Mouse (Mus musculus) granulocyte monocyte progenitor cell, adult 5-6 weeks (primary cell): ENCODE measurements around the gene Cog2. TPM values are rescaled to one million over a fixed set of nuclear protein-coding genes. Genes with fewer than 3 reads are reported as not detected.

Source experiments
- ATAC-seq: replicated peaks from 2 replicates; pipeline ENCODE4 v1.8.0; 2016; ENCODE audit warnings: mild to moderate bottlenecking, moderate TSS enrichment, inconsistent platforms; ENCODE audit not compliant: poor library complexity, severe bottlenecking
- total RNA-seq, 2 experiments: library from RNA; stranded (forward) in 1 of 2; stranded (reverse) in 1 of 2; fragments of 200-712, 200-1000 nt in 1 of 2; fragments of >200 nt in 1 of 2; fragmentation: Nextera tagmentation in 1 of 2; gene quantifications; 2 replicates each; pipeline ENCODE4 v1.2.3; 2014 to 2017

Gene Cog2
- total RNA-seq, 2 experiments from 2014 or later, result 22.5 TPM

GRCm38 (mm10) chr8:124557476-124557875 is 36.9 kb downstream of the Cog2 start:
- ATAC-seq, result no peak

- no peak for ATAC-seq
Observed at GRCm38 (mm10) chr8:124567126-124567525, 46.6 kb downstream of the Cog2 start.

- no peak for ATAC-seq
Observed at GRCm38 (mm10) chr8:124567584-124567983, 47.0 kb downstream of the Cog2 start.

GRCm38 (mm10) chr8:124569100-124569499 is 48.5 kb downstream of the Cog2 start:
- no peak for ATAC-seq

GRCm38 (mm10) chr8:124569593-124569992 is 49.0 kb downstream of the Cog2 start, which contains the start of gene Agt:
TSS of gene Agt (minus strand) at chr8:124569706.
- ATAC-seq, result no peak

GRCm38 (mm10) chr8:124571732-124572429 is 51.3 kb downstream of the Cog2 start:
- ATAC-seq, result no peak

GRCm38 (mm10) chr8:124572430-124572775 is 51.8 kb downstream of the Cog2 start:
- ATAC-seq, result no peak

GRCm38 (mm10) chr8:124573552-124574340 is 53.2 kb downstream of the Cog2 start:
- ATAC-seq, result peak; percentile 88

- no peak for ATAC-seq
Observed at GRCm38 (mm10) chr8:124575811-124576210, 55.2 kb downstream of the Cog2 start, which contains the start of gene Capn9. TSS of gene Capn9 (plus strand) at chr8:124576111.

GRCm38 (mm10) chr8:124576751-124577150 is 56.2 kb downstream of the Cog2 start:
- no peak for ATAC-seq

GRCm38 (mm10) chr8:124585718-124586425 is 65.3 kb downstream of the Cog2 start:
- ATAC-seq, result no peak

GRCm38 (mm10) chr8:124586556-124586955 is 66.0 kb downstream of the Cog2 start:
- ATAC-seq, result no peak

GRCm38 (mm10) chr8:124589393-124589792 is 68.8 kb downstream of the Cog2 start:
- ATAC-seq, result no peak

Other genes starting within 250 kb of the Cog2 start
- gene Pgbd5, start 81.1 kb upstream of the Cog2 start, total RNA-seq (2014; fragmentation: Nextera tagmentation), result not detected in 2 replicates
- not detected in 2 replicates for gene Pgbd5, start 81.1 kb upstream of the Cog2 start, total RNA-seq (2017)
- gene Agt, start 48.9 kb downstream of the Cog2 start, total RNA-seq (2014; fragmentation: Nextera tagmentation), result not detected in 2 replicates
- not detected in 2 replicates for gene Agt, start 48.9 kb downstream of the Cog2 start, total RNA-seq (2017)
- not detected in 2 replicates for gene Capn9, start 55.3 kb downstream of the Cog2 start, total RNA-seq (2014; fragmentation: Nextera tagmentation)
- not detected in 2 replicates for gene Capn9, start 55.3 kb downstream of the Cog2 start, total RNA-seq (2017)
- 9.6 and 10.7 TPM in 2 replicates for gene 2310022B05Rik, start 142.6 kb downstream of the Cog2 start, total RNA-seq (2014; fragmentation: Nextera tagmentation)
- gene 2310022B05Rik, start 142.6 kb downstream of the Cog2 start, total RNA-seq (2017), result 1.2 and 1.4 TPM in 2 replicates
- 44.3 and 46.4 TPM in 2 replicates for gene Ttc13, start 201.2 kb downstream of the Cog2 start, total RNA-seq (2014; fragmentation: Nextera tagmentation)
- gene Ttc13, start 201.2 kb downstream of the Cog2 start, total RNA-seq (2017), result 53.3 and 56.4 TPM in 2 replicates
- gene Arv1, start 201.4 kb downstream of the Cog2 start, total RNA-seq (2014; fragmentation: Nextera tagmentation), result 7.8 and 18.3 TPM in 2 replicates
- gene Arv1, start 201.4 kb downstream of the Cog2 start, total RNA-seq (2017), result 5.4 and 5.7 TPM in 2 replicates
- not detected in 2 replicates for gene Fam89a, start 231.1 kb downstream of the Cog2 start, total RNA-seq (2014; fragmentation: Nextera tagmentation)
- gene Fam89a, start 231.1 kb downstream of the Cog2 start, total RNA-seq (2017), result not detected in 2 replicates